Mouse (Mus musculus) limb, embryonic 14.5 days (tissue): ENCODE data around the gene Shld1. TPM values are rescaled to one million over a fixed set of nuclear protein-coding genes. Genes with fewer than 3 reads are reported as not detected.
A peak's percentile ranks its signal among the peaks of the same experiment; 100 is the strongest.

Experiments used
- ATAC-seq: fragments of 200-750 bp; cut with Nextera tagmentation; 2 replicates; pipeline ENCODE4 v1.8.0; 2017; ENCODE audit warnings: low read depth, moderate number of reproducible peaks, moderate TSS enrichment; ENCODE audit not compliant: low FRiP score
- DNase-seq: peaks from one replicate; pipeline ENCODE4 v3.0.0-alpha.2; 2015; ENCODE audit warnings: low spot score
- H3K27ac ChIP-seq: fragments of 300-500 bp; sonication (generic); replicated peaks from 2 replicates; pipeline ENCODE4 v1.5.1; 2014; ENCODE audit warnings: low read depth, mild to moderate bottlenecking, low read length, moderate library complexity, mixed read lengths
- H3K27me3 ChIP-seq: fragments of 300-500 bp; sonication (generic); 2 replicates; pipeline ENCODE4 v1.6.1; 2014; ENCODE audit warnings: low read length, mixed read lengths; ENCODE audit not compliant: control insufficient read depth, insufficient read depth
- H3K36me3 ChIP-seq: fragments of 300-500 bp; sonication (generic); 2 replicates; pipeline ENCODE4 v1.6.1; 2014; ENCODE audit warnings: mild to moderate bottlenecking, low read length, moderate library complexity, mixed read lengths; ENCODE audit not compliant: control insufficient read depth, insufficient read depth
- H3K4me1 ChIP-seq: fragments of 300-500 bp; sonication (generic); 2 replicates; pipeline ENCODE4 v1.6.1; 2014; ENCODE audit warnings: antibody characterized with exemption, low read length, mixed read lengths; ENCODE audit not compliant: control insufficient read depth, insufficient read depth
- H3K4me2 ChIP-seq: fragments of 300-500 bp; sonication (generic); replicated peaks from 2 replicates; pipeline ENCODE4 v1.6.1; 2014; ENCODE audit warnings: low read depth, mild to moderate bottlenecking, low read length, moderate library complexity; ENCODE audit not compliant: severe bottlenecking
- H3K4me3 ChIP-seq: fragments of 300-500 bp; sonication (generic); replicated peaks from 2 replicates; pipeline ENCODE4 v1.5.1; 2014; ENCODE audit warnings: low read length
- H3K9ac ChIP-seq: fragments of 300-500 bp; sonication (generic); 2 replicates; pipeline ENCODE4 v1.6.1; 2014; ENCODE audit warnings: mild to moderate bottlenecking, low read depth, low read length, moderate library complexity; ENCODE audit not compliant: severe bottlenecking
- H3K9me3 ChIP-seq: fragments of 300-500 bp; sonication (generic); 2 replicates; pipeline ENCODE4 v1.6.1; 2016; ENCODE audit warnings: low read length; ENCODE audit not compliant: control insufficient read depth
- POLR2A ChIP-seq: fragments of 200-500 bp; IDR thresholded peaks from 2 replicates; pipeline ENCODE4 v1.8.0; 2012; ENCODE audit warnings: inconsistent platforms, mild to moderate bottlenecking, moderate library complexity, borderline replicate concordance; ENCODE audit not compliant: insufficient read depth, insufficient read length; ENCODE audit errors: extremely low read depth
- WGBS: fragments of 180-500 bp; shearing (Covaris S2); extraction: QIAGEN DNeasy Blood & Tissue Kit; methylation state at CpG from one replicate; pipeline ENCODE4 v1.1.7; 2014; 5-methylcytosine and 5-hydroxymethylcytosine counted together
- polyA plus RNA-seq, 2 experiments: library from polyadenylated mRNA; depleted of rRNA in 1 of 2; stranded (reverse) in 1 of 2; unstranded in 1 of 2; fragments of >200 nt; fragmentation: Nextera tagmentation in 1 of 2; extraction: Ambion mirVana in 1 of 2; gene quantifications; 2 replicates each; pipeline versions ENCODE4 v1.2.1 to v1.2.3; 2012 to 2014

Shld1 gene
- polyA plus RNA-seq, 2 experiments = 16.3 to 20.5 TPM

GRCm38 (mm10) chr2:132706309-132706708 is 19.6 kb downstream of the Shld1 start:
- no peak for TF ChIP-seq POLR2A
- 92% methylated on average over 3 of the region's 3 CpGs for WGBS
- Histone ChIP-seq H3K4me3 (no peak overlapping the region), H3K9ac (no peak overlapping the region), H3K4me1 (no peaks in the 10 kb centered on the region), H3K27me3 (no peaks in the 10 kb centered on the region), H3K9me3 (no peaks in the 10 kb centered on the region), H3K4me2 (no peak overlapping the region), H3K36me3 (no peaks in the 10 kb centered on the region), H3K27ac (no peak overlapping the region)
- no peak for DNase-seq
- no peak for ATAC-seq

DNA sequence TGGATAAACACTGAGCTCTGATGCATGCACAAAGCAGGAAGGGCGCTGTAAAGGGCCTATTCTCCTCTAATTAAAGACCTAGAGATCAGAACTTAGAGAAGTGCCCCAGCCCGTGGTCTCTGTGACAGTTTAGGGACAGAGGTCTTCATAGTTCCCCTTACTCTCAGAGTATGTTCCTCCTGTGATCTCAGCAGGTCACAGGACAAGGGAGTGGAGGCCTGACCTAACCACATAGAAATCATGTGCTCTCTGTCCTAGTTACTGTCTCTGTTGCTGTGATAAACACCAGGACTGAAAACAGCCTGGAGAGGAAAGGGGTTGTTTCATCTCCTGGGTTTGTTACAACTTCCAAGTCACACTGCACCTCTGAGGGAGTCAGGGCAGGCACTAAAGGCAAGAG is 23.8 kb downstream of the Shld1 start:
- Histone ChIP-seq H3K27ac (no peak overlapping the region), H3K4me3 (no peak overlapping the region), H3K9me3 (no peaks in the 10 kb centered on the region), H3K27me3 (no peaks in the 10 kb centered on the region), H3K9ac (no peak overlapping the region), H3K4me1 (0 out of 2 replicates have a peak, but pooled peaks cover 5% of the 10 kb centered on the region), H3K4me2 (no peak overlapping the region), H3K36me3 (no peaks in the 10 kb centered on the region)
- no peak for TF ChIP-seq POLR2A
- 69% methylated on average over 2 of the region's 2 CpGs for WGBS
- ATAC-seq (no peak), DNase-seq (no peak)

DNA sequence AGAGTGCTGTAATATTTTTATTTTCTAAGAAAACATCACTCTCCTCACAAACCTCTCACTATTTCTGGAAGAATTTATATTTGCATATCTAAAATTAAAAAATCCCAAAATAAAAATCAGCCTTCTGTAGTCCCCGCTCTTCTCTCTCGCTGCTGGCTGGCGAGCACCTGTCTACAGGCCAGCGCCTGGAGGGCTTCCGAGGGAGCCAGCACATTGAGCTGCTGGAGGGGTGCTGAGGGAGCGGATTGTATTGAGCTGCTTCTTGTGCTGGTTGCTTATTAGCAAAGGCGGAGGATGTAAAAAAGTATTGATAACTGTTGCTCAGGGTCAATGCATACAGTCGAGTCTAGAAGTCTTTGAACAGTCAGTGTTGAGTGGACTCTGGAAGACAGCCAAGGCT is 25.3 kb downstream of the Shld1 start:
- WGBS = 60% methylated on average over 8 of the region's 8 CpGs

DNA sequence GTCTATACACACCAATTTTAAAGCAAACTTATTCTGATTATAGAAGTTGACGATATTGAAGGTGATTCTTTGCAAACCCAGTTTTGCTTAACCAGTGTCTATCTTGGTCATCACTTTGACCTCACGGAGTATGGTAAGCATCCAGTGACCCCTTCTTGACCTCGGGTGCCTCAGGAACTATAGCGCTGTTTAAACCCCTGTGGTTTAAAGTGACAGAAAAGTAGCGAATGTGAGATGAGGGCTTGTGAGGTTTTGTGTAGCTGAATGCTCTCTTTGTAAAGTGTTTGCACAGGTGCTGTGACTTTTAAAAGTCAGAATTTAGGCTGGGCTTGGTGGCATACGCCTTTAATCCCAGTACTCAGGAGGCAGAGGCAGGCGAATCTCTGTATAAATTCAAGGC is 27.8 kb downstream of the Shld1 start:
- Histone ChIP-seq H3K4me3 (no peak overlapping the region), H3K4me1 (0 out of 2 replicates have a peak, but pooled peaks cover 6% of the 10 kb centered on the region), H3K9me3 (no peaks in the 10 kb centered on the region), H3K36me3 (no peaks in the 10 kb centered on the region), H3K27me3 (no peaks in the 10 kb centered on the region), H3K27ac (no peak overlapping the region), H3K4me2 (no peak overlapping the region), H3K9ac (no peak overlapping the region)
- WGBS = 87% methylated on average over 7 of the region's 7 CpGs
- TF ChIP-seq POLR2A = no peak
- DNase-seq = no peak
- ATAC-seq = no peak

More for the DNA sequence above, 25.3 kb downstream of the Shld1 start:
- TF ChIP-seq POLR2A = no peak
- Histone ChIP-seq H3K4me1 (0 out of 2 replicates have a peak, but pooled peaks cover 6% of the 10 kb centered on the region), H3K27me3 (no peaks in the 10 kb centered on the region), H3K4me2 (no peak overlapping the region), H3K9me3 (no peaks in the 10 kb centered on the region), H3K9ac (no peak overlapping the region), H3K27ac (no peak overlapping the region), H3K36me3 (no peaks in the 10 kb centered on the region), H3K4me3 (no peak overlapping the region)
- DNase-seq (no peak), ATAC-seq (no peak)

GRCm38 (mm10) chr2:132714946-132715345 is 28.2 kb downstream of the Shld1 start:
- WGBS = 78% methylated on average over 3 of the region's 3 CpGs
- no peaks in the 10 kb centered on the region for H3K27me3 ChIP-seq
- 0 out of 2 replicates have a peak, but pooled peaks cover 6% of the 10 kb centered on the region for H3K4me1 ChIP-seq
- H3K4me2 ChIP-seq = no peak overlapping the region
- no peaks in the 10 kb centered on the region for H3K9me3 ChIP-seq
- DNase-seq (no peak), ATAC-seq (no peak)
- H3K4me3 ChIP-seq = no peak overlapping the region
- no peak overlapping the region for H3K27ac ChIP-seq
- H3K36me3 ChIP-seq = no peaks in the 10 kb centered on the region
- H3K9ac ChIP-seq = no peak overlapping the region
- TF ChIP-seq POLR2A = no peak

GRCm38 (mm10) chr2:132715421-132716070 is 28.8 kb downstream of the Shld1 start:
- H3K36me3 ChIP-seq = no peaks in the 10 kb centered on the region

More at GRCm38 (mm10) chr2:132715421-132716070, 28.8 kb downstream of the Shld1 start:
- Histone ChIP-seq H3K4me1 (0 out of 2 replicates have a peak, but pooled peaks cover 6% of the 10 kb centered on the region), H3K9me3 (no peaks in the 10 kb centered on the region), H3K27ac (no peak overlapping the region), H3K27me3 (no peaks in the 10 kb centered on the region), H3K9ac (no peak overlapping the region), H3K4me3 (no peak overlapping the region), H3K4me2 (no peak overlapping the region)
- ATAC-seq = no peak
- TF ChIP-seq POLR2A = no peak
- WGBS = 63% methylated on average over 12 of the region's 12 CpGs
- DNase-seq = peak; percentile 7
